Mouse (Mus musculus): ENCODE results near the gene 6030445D17Rik. TPM values are rescaled to one million over a fixed set of nuclear protein-coding genes. Genes with fewer than 3 reads are reported as not detected.

6030445D17Rik gene
- polyA plus RNA-seq, 1 experiment from 2014 or later: 0.12 TPM

DNA sequence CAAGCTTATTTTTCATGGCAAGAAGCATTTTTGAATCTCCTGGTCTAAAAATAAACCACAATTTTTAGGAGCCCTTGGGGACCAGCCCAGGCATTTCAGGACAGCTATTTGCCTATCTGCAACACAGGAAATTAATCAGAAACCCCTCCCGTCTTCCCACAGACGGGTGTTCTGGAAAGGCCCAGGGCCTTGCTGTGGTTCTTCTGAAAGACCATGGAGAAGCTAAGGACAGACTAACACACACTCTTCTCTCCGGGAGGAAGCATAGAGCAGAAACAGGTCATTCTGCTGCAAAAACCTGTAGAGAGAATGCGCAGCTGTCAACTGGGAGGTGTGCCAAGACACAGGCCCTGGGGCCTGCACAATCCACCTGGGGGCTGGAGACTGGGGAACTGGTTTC is 4.2 kb downstream of the 6030445D17Rik start:
- Histone ChIP-seq H3K36me3 (ENCODE audit: control insufficient read depth, insufficient read depth, low read length) (no peaks in the 10 kb centered on the region), H3K27ac (replicated peaks; ENCODE audit: low read depth, low read length) (no peak overlapping the region), H3K9ac (replicated peaks; ENCODE audit: low read length) (no peak overlapping the region), H3K4me1 (ENCODE audit: control insufficient read depth, insufficient read depth, low read length) (peaks cover 11% of the 10 kb centered on the region), H3K27me3 (ENCODE audit: control insufficient read depth, insufficient read depth, low read length) (peaks cover 24% of the 10 kb centered on the region), H3K4me3 (replicated peaks; ENCODE audit: low read depth, low read length) (no peak overlapping the region), H3K4me2 (ENCODE audit: low read length) (no peak overlapping the region), H3K9me3 (ENCODE audit: control insufficient read depth, low read length) (no peaks in the 10 kb centered on the region)
- DNase-seq (no peak), ATAC-seq (ENCODE audit: low FRiP score, low TSS enrichment) (no peak)
- 80% methylated on average over 4 of the region's 4 CpGs for WGBS

GRCm38 (mm10) chr4:136468553-136469327 is 6.7 kb downstream of the 6030445D17Rik start:
- Histone ChIP-seq H3K36me3 (ENCODE audit: control insufficient read depth, insufficient read depth, low read length) (no peaks in the 10 kb centered on the region), H3K27ac (replicated peaks; ENCODE audit: low read depth, low read length) (no peak overlapping the region), H3K9me3 (ENCODE audit: control insufficient read depth, low read length) (no peaks in the 10 kb centered on the region), H3K4me3 (replicated peaks; ENCODE audit: low read depth, low read length) (peak overlapping the region; percentile 85; the same call in 1 of the 2 replicates), H3K4me2 (ENCODE audit: low read length) (no peak overlapping the region), H3K27me3 (ENCODE audit: control insufficient read depth, insufficient read depth, low read length) (peaks cover 8% of the 10 kb centered on the region; the same call in 1 of the 2 replicates), H3K4me1 (ENCODE audit: control insufficient read depth, insufficient read depth, low read length) (peaks cover 19% of the 10 kb centered on the region), H3K9ac (replicated peaks; ENCODE audit: low read length) (no peak overlapping the region)
- WGBS: 74% methylated on average over 14 of the region's 14 CpGs
- ATAC-seq (ENCODE audit: low FRiP score, low TSS enrichment) (no peak), DNase-seq (no peak)

DNA sequence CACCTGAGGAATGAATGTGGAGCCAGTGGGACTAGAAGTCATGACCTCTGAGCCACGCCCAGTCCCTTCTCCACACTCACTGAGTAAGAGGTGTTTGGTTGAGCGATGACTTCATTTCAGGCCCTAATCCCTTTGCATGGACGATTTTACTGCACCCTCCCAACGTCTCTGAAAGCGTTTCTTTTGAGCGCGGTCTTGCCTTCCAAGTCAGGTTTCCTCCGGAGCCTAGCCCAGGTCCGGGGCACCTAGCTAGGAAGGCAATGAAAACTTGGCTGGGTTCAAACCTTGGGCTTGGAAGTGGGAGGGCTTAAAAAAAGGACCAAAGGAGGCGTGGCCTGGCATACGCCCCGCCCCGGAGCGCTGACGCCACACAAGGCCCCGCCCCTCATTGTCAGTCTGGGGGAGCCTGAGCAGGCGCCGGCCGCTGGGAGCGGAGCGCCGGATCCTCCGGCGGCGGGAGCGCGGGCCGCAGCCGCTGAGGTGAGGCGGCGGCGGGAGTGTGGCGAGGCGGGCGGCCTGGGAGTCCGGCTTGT is 7.4 kb downstream of the 6030445D17Rik start, which contains the start of gene Luzp1:
Gene Luzp1 (plus strand): TSS at position 391 of the 533 bp plus-strand sequence.
- peak within 1 kb of the TSS; percentile 94 for H3K27ac ChIP-seq (replicated peaks; ENCODE audit: low read depth, low read length)
- peaks cover 19% of the 10 kb centered on the region for H3K4me1 ChIP-seq (ENCODE audit: control insufficient read depth, insufficient read depth, low read length)
- H3K9me3 ChIP-seq (ENCODE audit: control insufficient read depth, low read length): no peaks in the 10 kb centered on the region
- H3K36me3 ChIP-seq (ENCODE audit: control insufficient read depth, insufficient read depth, low read length): no peaks in the 10 kb centered on the region
- peak within 1 kb of the TSS; percentile 53 for H3K4me2 ChIP-seq (ENCODE audit: low read length)
- WGBS: 1% methylated on average over 36 of the region's 36 CpGs
- peak; percentile 92 for ATAC-seq (ENCODE audit: low FRiP score, low TSS enrichment)
- H3K27me3 ChIP-seq (ENCODE audit: control insufficient read depth, insufficient read depth, low read length): peaks cover 5% of the 10 kb centered on the region; the same call in 1 of the 2 replicates
- H3K9ac ChIP-seq (replicated peaks; ENCODE audit: low read length): peak within 1 kb of the TSS; percentile 87
- peak; percentile 95 for DNase-seq
- peak within 1 kb of the TSS; percentile 85 for H3K4me3 ChIP-seq (replicated peaks; ENCODE audit: low read depth, low read length)

DNA sequence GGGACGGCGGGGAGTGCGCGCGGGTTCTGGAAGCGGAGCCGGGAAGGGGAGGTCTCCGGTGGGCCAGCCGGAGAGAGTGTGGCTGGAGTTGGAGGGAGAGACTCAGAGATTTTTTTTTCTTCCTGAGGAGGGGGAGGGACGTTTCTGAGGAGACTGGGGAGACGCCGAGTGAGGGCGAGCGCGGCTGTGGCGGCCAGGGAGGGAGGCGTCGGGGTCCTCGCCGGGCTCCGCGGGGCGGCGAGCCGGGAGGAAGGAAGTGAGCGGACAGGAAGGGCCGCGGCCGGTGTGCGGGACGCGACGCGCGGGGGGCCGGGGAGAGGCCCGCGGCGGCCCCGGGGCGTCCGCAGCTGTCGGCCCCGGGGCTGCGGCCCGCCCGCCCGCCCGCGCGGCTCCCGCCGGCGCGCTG is 7.9 kb downstream of the 6030445D17Rik start:
- no peaks in the 10 kb centered on the region for H3K9me3 ChIP-seq (ENCODE audit: control insufficient read depth, low read length)
- under 1% methylated on average over 47 of the region's 55 CpGs for WGBS
- H3K4me3 ChIP-seq (replicated peaks; ENCODE audit: low read depth, low read length): peak overlapping the region; percentile 85
- H3K4me2 ChIP-seq (ENCODE audit: low read length): peak overlapping the region; percentile 53
- no peaks in the 10 kb centered on the region for H3K36me3 ChIP-seq (ENCODE audit: control insufficient read depth, insufficient read depth, low read length)
- H3K27ac ChIP-seq (replicated peaks; ENCODE audit: low read depth, low read length): peak overlapping the region; percentile 94
- H3K9ac ChIP-seq (replicated peaks; ENCODE audit: low read length): peak overlapping the region; percentile 87
- H3K27me3 ChIP-seq (ENCODE audit: control insufficient read depth, insufficient read depth, low read length): peaks cover 4% of the 10 kb centered on the region; the same call in 1 of the 2 replicates
- peak; percentile 90 for ATAC-seq (ENCODE audit: low FRiP score, low TSS enrichment)
- peak; percentile 81 for DNase-seq
- peaks cover 19% of the 10 kb centered on the region for H3K4me1 ChIP-seq (ENCODE audit: control insufficient read depth, insufficient read depth, low read length)

- DNase-seq (peak; percentile 70), ATAC-seq (ENCODE audit: low FRiP score, low TSS enrichment) (peak; percentile 53; the same call in 1 of the 2 replicates)
- H3K4me1 ChIP-seq (ENCODE audit: control insufficient read depth, insufficient read depth, low read length): peaks cover 19% of the 10 kb centered on the region
- peak overlapping the region; percentile 53 for H3K4me2 ChIP-seq (ENCODE audit: low read length)
- no peaks in the 10 kb centered on the region for H3K36me3 ChIP-seq (ENCODE audit: control insufficient read depth, insufficient read depth, low read length)
- under 1% methylated on average over 58 of the region's 58 CpGs for WGBS
- H3K27me3 ChIP-seq (ENCODE audit: control insufficient read depth, insufficient read depth, low read length): no peaks in the 10 kb centered on the region
- peak overlapping the region; percentile 94 for H3K27ac ChIP-seq (replicated peaks; ENCODE audit: low read depth, low read length)
- peak overlapping the region; percentile 87 for H3K9ac ChIP-seq (replicated peaks; ENCODE audit: low read length)
- H3K4me3 ChIP-seq (replicated peaks; ENCODE audit: low read depth, low read length): peak overlapping the region; percentile 85
- no peaks in the 10 kb centered on the region for H3K9me3 ChIP-seq (ENCODE audit: control insufficient read depth, low read length)
Observed at GRCm38 (mm10) chr4:136470347-136471071, 8.5 kb downstream of the 6030445D17Rik start.

DNA sequence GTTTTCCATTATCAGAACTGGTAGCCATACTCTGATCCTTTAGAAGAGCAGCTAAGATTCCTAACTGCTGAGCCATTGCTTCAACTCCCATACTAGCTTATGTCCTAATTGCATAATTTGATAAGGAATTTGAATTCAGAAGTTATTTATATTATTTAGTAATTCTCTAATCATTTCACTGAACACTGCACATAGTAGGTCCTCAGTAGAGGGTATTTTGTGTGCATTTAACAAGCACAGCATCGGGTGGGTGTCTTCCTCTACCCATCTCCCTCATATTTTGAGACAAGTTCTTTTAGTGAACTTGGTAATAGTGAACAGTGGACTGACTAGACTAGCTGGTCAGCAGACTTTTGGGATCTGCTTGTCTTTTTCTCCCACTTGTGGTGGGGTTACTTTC is 14.6 kb downstream of the 6030445D17Rik start:
- H3K36me3 ChIP-seq (ENCODE audit: control insufficient read depth, insufficient read depth, low read length): no peaks in the 10 kb centered on the region
- no peak overlapping the region for H3K4me3 ChIP-seq (replicated peaks; ENCODE audit: low read depth, low read length)
- ATAC-seq (ENCODE audit: low FRiP score, low TSS enrichment) (no peak), DNase-seq (no peak)
- H3K27ac ChIP-seq (replicated peaks; ENCODE audit: low read depth, low read length): no peak overlapping the region
- H3K27me3 ChIP-seq (ENCODE audit: control insufficient read depth, insufficient read depth, low read length): no peaks in the 10 kb centered on the region
- no peak overlapping the region for H3K9ac ChIP-seq (replicated peaks; ENCODE audit: low read length)
- H3K9me3 ChIP-seq (ENCODE audit: control insufficient read depth, low read length): no peaks in the 10 kb centered on the region
- WGBS: 97% methylated on average over 1 of the region's 1 CpGs
- H3K4me1 ChIP-seq (ENCODE audit: control insufficient read depth, insufficient read depth, low read length): peaks cover 12% of the 10 kb centered on the region
- no peak overlapping the region for H3K4me2 ChIP-seq (ENCODE audit: low read length)

DNA sequence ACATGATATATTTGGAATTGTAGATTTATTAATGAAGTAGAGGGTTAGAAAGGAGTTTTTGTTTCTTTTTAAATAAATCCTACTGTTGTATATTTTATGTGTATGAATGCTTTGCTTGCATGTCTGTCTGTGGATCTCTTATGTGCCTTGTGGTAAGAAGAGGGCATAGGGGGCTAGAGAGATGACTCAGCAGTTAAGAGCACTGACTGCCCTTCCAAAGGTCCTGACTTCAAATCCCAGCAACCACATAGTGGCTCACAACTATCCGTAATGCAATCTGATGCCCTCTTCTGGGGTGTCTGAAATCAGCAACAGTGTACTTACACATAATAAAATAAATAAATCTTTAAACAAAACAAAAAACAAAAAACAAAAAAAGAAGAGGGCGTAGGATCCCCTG is 24.5 kb downstream of the 6030445D17Rik start:
- Histone ChIP-seq H3K9me3 (ENCODE audit: control insufficient read depth, low read length) (no peaks in the 10 kb centered on the region), H3K27me3 (ENCODE audit: control insufficient read depth, insufficient read depth, low read length) (no peaks in the 10 kb centered on the region), H3K36me3 (ENCODE audit: control insufficient read depth, insufficient read depth, low read length) (no peaks in the 10 kb centered on the region), H3K27ac (replicated peaks; ENCODE audit: low read depth, low read length) (no peak overlapping the region), H3K4me2 (ENCODE audit: low read length) (no peak overlapping the region), H3K4me3 (replicated peaks; ENCODE audit: low read depth, low read length) (no peak overlapping the region), H3K4me1 (ENCODE audit: control insufficient read depth, insufficient read depth, low read length) (no peaks in the 10 kb centered on the region), H3K9ac (replicated peaks; ENCODE audit: low read length) (no peak overlapping the region)
- ATAC-seq (ENCODE audit: low FRiP score, low TSS enrichment): no peak
- no peak for DNase-seq
- 93% methylated on average over 2 of the region's 2 CpGs for WGBS

GRCm38 (mm10) chr4:136495993-136496392 is 33.9 kb downstream of the 6030445D17Rik start:
- H3K27me3 ChIP-seq (ENCODE audit: control insufficient read depth, insufficient read depth, low read length): no peaks in the 10 kb centered on the region
- no peak overlapping the region for H3K4me3 ChIP-seq (replicated peaks; ENCODE audit: low read depth, low read length)
- H3K4me1 ChIP-seq (ENCODE audit: control insufficient read depth, insufficient read depth, low read length): no peaks in the 10 kb centered on the region

More at GRCm38 (mm10) chr4:136495993-136496392, 33.9 kb downstream of the 6030445D17Rik start:
- Histone ChIP-seq H3K36me3 (ENCODE audit: control insufficient read depth, insufficient read depth, low read length) (no peaks in the 10 kb centered on the region), H3K9ac (replicated peaks; ENCODE audit: low read length) (no peak overlapping the region), H3K27ac (replicated peaks; ENCODE audit: low read depth, low read length) (no peak overlapping the region), H3K9me3 (ENCODE audit: control insufficient read depth, low read length) (no peaks in the 10 kb centered on the region), H3K4me2 (ENCODE audit: low read length) (no peak overlapping the region)
- ATAC-seq (ENCODE audit: low FRiP score, low TSS enrichment): no peak
- no peak for DNase-seq

All from midbrain, embryonic 14.5 days (tissue).